Mouse (Mus musculus): ENCODE results near the gene Plxna3. TPM values are rescaled to one million over a fixed set of nuclear protein-coding genes. Genes with fewer than 3 reads are reported as not detected.

Plxna3 gene
- 5.7 TPM for polyA plus RNA-seq (2017; shearing (Covaris generic))

DNA sequence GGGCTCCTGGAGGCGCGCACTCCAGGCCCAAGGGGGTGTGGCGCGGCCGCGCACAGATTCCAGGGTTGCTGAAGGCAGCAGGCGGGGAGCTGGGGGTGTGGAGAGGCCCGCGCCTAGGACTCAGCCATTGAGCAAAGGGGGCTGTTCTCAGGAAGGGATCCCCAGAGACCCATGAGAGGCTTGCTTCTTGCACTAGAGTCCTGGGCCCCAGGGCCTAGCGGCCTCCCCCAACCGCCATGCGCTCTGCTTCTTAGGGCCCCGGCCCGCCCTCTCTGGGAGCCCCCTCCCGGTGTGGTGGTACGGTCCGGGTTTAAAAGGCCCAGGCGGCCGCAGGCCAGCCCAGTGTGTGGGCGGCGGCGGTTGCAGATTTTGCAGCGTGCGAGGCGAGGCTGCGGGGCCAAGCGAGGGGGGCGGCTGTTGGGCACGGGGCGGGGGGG is at the start of gene Plxna3:
Gene Plxna3 (plus strand): TSS at position 342 of the 437 bp plus-strand sequence.

DNA sequence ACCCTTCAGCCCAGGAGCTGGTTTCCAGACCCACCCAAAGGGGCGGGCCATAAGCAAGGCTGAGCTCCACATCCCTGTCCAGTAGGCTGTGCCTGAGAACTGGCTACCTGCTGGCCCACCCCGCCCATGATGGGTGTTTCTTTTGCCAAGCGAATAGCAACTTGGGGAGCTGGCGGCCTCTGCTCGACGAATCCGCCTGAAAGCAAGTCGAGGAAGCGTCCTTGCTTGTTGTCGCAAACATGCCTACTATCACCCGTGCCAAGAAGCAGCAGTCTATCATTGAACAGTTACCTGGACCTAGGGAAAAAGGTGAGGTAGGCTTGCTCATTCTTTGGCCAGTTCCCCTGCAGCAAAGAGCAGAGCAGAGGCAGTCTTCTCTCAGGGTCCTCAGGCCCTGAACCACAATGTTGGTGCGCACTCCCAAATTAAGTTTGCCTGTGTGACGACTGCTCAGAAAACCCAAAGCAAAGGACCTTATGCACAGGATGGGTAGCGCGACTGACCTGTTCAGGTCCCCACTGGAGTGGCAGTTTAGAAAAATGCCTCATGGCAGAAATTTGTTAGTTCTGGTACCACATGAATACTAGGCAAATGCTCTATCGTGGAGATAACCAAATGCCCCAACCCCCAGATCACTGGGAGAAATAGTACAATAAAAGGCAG is 47.0 kb upstream of the Plxna3 start, which contains the start of the genes Taz and Dnase1l1:
Gene Taz (plus strand): TSS at position 181 of the 663 bp plus-strand sequence.
Gene Dnase1l1 (minus strand): TSS at position 606 of the 663 bp plus-strand sequence.

DNA sequence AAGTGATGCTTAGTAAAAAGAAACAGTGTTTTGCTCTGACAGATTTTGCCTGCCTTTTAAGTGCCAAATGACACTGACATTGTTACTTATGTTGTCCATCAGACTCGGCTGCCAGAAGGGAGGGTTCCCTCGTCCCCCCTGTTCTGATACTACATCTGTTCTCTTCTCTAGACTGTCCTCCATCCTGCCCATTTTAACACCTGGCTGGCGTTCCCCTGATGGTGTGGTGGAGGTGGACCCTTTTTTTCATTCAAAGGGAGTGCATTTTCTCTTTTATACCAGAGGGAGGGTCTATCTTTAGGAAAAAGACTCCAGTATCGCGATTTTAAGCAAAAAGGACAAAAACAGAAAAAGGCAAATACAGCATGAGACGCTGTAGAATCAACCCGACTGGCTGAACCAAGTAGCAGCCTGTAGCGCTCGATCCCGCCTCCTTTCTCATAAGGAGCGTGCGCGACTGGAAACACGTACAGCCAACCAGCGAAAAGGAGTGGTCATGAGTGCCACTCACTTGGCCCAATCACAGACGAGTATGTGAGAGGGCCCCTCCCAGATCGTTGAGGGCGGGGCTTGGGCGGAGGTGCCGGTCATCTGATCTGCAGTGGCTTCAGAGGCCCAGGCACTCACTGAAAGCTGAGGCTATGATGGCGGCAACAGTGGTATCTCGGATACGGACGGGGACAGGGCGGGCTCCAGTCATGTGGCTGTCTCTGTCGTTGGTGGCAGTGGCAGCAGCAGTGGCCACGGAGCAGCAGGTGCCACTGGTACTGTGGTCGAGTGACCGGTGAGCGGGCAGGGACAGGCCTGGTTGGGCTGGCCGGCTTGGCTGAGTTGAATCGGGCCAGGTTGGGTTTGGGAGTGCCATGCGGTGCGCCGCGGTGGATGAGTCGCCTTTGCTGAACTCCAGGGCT is 32.1 kb upstream of the Plxna3 start, which contains the start of gene Atp6ap1:
Gene Atp6ap1 (plus strand): TSS at position 560 of the 911 bp plus-strand sequence.

DNA sequence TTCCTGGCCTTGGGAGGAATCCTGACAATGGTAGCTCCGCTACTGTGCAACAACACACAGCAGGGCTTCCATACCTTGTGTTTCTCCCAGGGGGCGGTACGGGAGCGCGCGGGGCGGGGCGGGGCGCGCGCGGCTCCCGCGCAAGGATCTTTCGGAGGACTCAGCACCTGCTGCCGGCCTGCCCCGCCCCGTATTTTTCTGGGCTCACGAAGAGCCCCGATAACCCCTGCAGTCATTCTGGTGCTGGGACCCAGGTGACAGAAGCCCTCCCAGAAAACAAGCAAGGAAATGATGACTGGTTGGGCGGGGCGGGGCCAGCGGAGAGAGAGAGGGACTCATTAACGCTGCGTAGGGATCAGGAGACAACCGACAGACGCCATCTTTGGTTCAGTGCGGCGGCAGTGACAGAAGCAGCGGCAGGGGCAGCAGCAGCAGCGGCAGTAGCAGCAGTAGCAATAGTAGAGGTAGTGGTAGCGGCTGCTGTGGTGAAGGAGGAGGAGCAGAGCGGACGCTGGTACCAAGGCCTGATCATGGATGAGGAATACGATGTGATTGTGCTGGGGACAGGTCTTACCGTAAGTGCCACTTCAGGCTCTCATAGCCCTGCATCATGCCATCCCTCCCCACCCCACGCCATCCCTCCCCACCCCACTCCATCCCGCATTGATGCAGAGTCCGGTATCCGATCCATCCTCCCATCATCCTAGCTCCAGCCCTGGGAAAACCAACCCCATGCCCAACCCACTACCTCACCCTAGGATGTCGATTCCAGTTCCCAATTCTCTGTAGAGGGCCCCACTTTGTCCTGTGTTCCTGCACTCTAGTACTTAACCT is 23.8 kb upstream of the Plxna3 start, which contains the start of gene Gdi1:
Gene Gdi1 (plus strand): TSS at position 132 of the 834 bp plus-strand sequence.

DNA sequence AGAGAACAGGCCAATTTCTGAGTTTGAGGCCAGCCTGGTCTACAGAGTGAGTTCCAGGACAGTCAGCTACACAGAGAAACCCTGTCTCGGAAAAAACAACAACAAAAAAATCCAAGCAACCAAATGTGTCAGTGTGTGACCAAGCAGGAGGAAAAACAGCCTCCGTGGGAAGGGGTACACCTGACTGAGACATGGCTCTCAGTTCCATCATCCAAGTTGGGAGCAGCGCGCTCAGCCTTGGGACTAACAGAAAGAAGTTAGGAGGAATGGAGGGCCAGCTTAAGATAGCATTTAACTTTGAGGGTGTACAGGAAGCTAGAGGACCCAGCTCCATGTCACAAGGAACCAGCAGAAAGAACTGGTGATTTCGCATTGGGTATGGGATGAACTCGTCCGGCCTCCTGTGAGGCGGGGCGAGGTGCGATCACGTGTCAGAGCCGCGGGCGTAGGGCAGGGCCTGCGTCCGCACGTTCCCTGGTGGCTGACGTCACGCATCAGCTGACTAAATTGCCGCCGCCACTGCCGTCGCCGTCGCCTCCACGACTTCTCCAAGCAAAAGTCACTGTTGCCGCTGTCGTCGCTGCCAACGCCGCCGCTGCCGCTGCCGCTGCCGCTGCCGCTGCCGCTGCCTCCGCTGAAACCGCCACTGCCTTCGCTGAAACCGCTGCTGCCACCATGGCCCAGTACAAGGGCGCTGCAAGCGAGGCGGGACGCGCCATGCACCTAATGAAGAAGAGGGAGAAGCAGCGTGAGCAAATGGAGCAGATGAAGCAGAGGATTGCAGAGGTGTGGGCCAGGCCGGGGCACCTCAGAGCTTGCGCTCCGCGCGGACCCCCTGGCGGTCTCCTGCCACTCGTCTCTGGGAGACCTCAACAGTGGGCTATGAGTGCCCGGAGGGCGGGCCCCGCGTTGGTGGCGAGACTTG is 16.1 kb upstream of the Plxna3 start, which contains the start of gene Fam50a:
Gene Fam50a (plus strand): TSS at position 494 of the 925 bp plus-strand sequence.

DNA sequence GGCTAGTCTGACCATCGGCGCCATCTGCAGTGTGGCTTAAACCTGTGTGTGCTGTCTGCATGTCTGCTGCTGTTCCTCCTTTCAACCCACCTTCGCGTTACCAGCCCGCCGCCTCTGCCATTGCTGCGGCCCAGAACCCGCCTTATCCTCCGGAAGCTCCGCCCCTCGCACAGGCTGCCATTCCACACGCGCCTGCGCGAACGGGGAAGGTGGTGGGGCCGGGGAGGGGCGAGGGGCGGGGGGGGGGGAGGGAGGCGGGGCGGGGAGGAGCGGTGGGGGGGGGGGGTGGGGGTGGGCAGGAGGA is 24.6 kb downstream of the Plxna3 start, which contains the start of gene Lage3:
Gene Lage3 (minus strand): TSS at position 152 of the 304 bp plus-strand sequence.

DNA sequence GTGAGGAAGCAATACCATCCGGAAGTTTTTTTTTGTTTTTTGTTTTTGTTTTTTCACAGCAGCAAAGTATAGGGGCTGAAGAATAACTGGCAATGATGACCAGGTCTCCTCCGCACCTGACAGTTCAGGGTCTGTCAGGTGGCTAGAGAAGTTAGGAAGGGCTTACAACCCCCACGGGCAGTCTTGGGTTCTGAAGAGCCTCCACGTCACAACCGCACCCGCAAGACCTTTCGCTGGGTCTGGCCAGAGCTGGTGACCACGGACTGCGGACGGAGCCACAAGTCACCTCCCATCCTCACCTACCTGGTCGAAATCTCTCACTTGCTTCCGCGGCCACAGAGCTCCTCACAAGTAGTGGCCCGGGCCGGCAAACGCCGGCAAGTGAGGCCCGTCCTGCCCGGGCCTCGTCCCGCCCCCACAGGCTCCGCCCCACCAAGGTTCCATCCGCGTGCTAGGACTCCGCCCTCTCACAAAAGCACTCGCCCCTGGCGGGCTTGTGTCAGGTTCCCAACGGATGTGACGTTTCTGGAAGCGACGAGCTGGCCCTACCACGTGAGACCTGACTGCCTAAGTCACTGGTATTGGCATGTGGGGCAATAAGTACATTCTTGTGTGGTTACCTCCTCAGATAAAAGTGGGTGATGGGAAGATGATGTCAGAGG is 44.2 kb downstream of the Plxna3 start, which contains the start of the genes Ubl4a and Slc10a3:
Gene Ubl4a (minus strand): TSS at position 331 of the 662 bp plus-strand sequence.
Gene Slc10a3 (minus strand): TSS at position 462 of the 662 bp plus-strand sequence.

DNA sequence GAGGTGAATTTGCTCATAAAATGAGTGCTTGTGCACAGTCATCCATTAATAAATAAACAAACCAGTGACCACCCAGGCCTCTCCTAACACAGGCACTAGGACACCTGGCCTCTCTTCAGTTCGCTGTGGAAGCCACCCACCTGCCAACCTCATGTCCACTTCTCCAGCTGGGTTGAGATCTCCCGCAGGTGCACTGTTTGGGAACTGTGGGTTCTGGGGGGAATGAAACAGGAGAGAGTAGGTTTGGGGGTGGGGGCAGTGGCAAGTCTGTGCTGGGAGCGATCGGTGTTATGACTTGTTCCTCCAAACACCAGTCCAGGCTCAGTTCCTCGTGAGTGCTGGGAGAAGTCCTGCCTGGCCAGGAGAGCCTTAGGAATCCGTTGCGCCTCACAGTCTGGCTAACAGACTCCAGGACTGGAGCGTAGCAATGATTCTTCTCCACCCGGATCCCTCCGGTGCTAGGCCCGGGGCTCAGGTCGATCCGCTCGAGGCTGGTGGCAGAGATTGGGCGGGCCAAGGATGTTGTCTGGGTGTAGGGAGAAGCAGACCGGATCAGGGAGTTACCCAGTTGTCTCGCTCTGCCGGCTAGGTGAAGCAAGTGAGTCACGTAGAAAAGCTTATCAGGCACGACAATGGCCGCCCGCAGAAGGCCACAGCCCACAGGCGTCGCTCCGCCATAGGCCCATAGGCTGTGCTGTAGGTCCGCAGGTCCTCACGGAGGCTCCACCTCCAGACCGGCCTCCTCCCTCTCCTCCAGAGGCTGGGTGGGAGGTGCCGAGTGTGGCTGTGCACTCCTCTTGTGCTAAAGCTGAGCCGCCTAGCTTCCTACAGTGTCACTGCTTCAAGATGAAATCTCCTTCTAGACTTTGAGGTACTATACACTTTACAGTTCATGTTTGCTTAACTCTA is 63.9 kb downstream of the Plxna3 start, which contains the start of the genes Fam3a and Ikbkg:
Gene Fam3a (minus strand): TSS at position 738 of the 909 bp plus-strand sequence.
Gene Ikbkg (plus strand): TSS at position 756 of the 909 bp plus-strand sequence.

Other genes with a start within 250 kb of the Plxna3 start
- gene Opn1mw, start 201.6 kb upstream of the Plxna3 start, polyA plus RNA-seq (2017; shearing (Covaris generic)): not detected
- gene Mecp2, start 193.7 kb upstream of the Plxna3 start, polyA plus RNA-seq (2017; shearing (Covaris generic)): 38.4 TPM
- gene Tex28, start 161.2 kb upstream of the Plxna3 start, polyA plus RNA-seq (2017; shearing (Covaris generic)): not detected
- gene Tktl1, start 151.8 kb upstream of the Plxna3 start, polyA plus RNA-seq (2017; shearing (Covaris generic)): 1.5 TPM
- gene Flna, start 79.2 kb upstream of the Plxna3 start, polyA plus RNA-seq (2017; shearing (Covaris generic)): 379 TPM
- gene Emd, start 74.4 kb upstream of the Plxna3 start, polyA plus RNA-seq (2017; shearing (Covaris generic)): 70.3 TPM
- 91.2 TPM for gene Rpl10, start 58.3 kb upstream of the Plxna3 start, polyA plus RNA-seq (2017; shearing (Covaris generic))
- gene Taz, start 47.2 kb upstream of the Plxna3 start, polyA plus RNA-seq (2017; shearing (Covaris generic)): 187 TPM
- 34.0 TPM for gene Dnase1l1, start 46.7 kb upstream of the Plxna3 start, polyA plus RNA-seq (2017; shearing (Covaris generic))
- gene Atp6ap1, start 32.0 kb upstream of the Plxna3 start, polyA plus RNA-seq (2017; shearing (Covaris generic)): 197 TPM
- gene Gdi1, start 24.1 kb upstream of the Plxna3 start, polyA plus RNA-seq (2017; shearing (Covaris generic)): 309 TPM
- gene Fam50a, start 16.0 kb upstream of the Plxna3 start, polyA plus RNA-seq (2017; shearing (Covaris generic)): 31.0 TPM
- gene Lage3, start 24.6 kb downstream of the Plxna3 start, polyA plus RNA-seq (2017; shearing (Covaris generic)): 71.9 TPM
- gene Ubl4a, start 44.2 kb downstream of the Plxna3 start, polyA plus RNA-seq (2017; shearing (Covaris generic)): 75.1 TPM
- 45.3 TPM for gene Slc10a3, start 44.3 kb downstream of the Plxna3 start, polyA plus RNA-seq (2017; shearing (Covaris generic))
- gene Fam3a, start 64.2 kb downstream of the Plxna3 start, polyA plus RNA-seq (2017; shearing (Covaris generic)): 44.4 TPM
- gene Ikbkg, start 64.2 kb downstream of the Plxna3 start, polyA plus RNA-seq (2017; shearing (Covaris generic)): 57.9 TPM
- 64.6 TPM for gene G6pdx, start 100.1 kb downstream of the Plxna3 start, polyA plus RNA-seq (2017; shearing (Covaris generic))
- not detected for gene Gm6880, start 152.3 kb downstream of the Plxna3 start, polyA plus RNA-seq (2017; shearing (Covaris generic))
- gene Olfr1326-ps1, start 245.8 kb downstream of the Plxna3 start, polyA plus RNA-seq (2017; shearing (Covaris generic)): not detected